Mouse (Mus musculus) cerebellum, postnatal 14 days (tissue): ENCODE measurements at regions not wholly inside any gene's neighbourhood (a gene's known extent, or its start where the extent isn't known, plus 50 kb on each side); places are given as distances from the start of the nearest gene placed in this dataset.

ENCODE experiments used
- DNase-seq, 2 experiments: peaks; one replicate each; pipeline ENCODE4 v3.0.0; 2021; ENCODE audit warnings: mixed read lengths in 2 of 2

GRCm38 (mm10) chr8:115425360-115425759, 282.2 kb downstream of the Maf start:
- DNase-seq, result no peak

- DNase-seq, result no peak
Observed at GRCm38 (mm10) chr8:115423682-115424081, 283.9 kb downstream of the Maf start.

GRCm38 (mm10) chr8:115423056-115423455, 284.5 kb downstream of the Maf start:
- DNase-seq, result no peak

GRCm38 (mm10) chr8:115420536-115420935, 287.1 kb downstream of the Maf start:
- DNase-seq, result no peak

GRCm38 (mm10) chr8:115420131-115420530, 287.5 kb downstream of the Maf start:
- no peak for DNase-seq

GRCm38 (mm10) chr8:115418056-115418455, 289.5 kb downstream of the Maf start:
- DNase-seq, result no peak

GRCm38 (mm10) chr8:115414061-115414473, 293.5 kb downstream of the Maf start:
- no peak for DNase-seq

GRCm38 (mm10) chr8:115411756-115412155, 295.8 kb downstream of the Maf start:
- DNase-seq, result peak in 1 of 2 experiments; percentile 21

- no peak for DNase-seq
Observed at GRCm38 (mm10) chr8:115411061-115411460, 296.5 kb downstream of the Maf start.

GRCm38 (mm10) chr8:115410191-115410590, 297.4 kb downstream of the Maf start:
- no peak for DNase-seq

GRCm38 (mm10) chr8:115407535-115407934, 300.1 kb downstream of the Maf start:
- no peak for DNase-seq

GRCm38 (mm10) chr8:115403601-115404000, 304.0 kb downstream of the Maf start:
- no peak for DNase-seq

- peak; percentile 50 to 54 for DNase-seq
Observed at GRCm38 (mm10) chr8:115402471-115403197, 305.0 kb downstream of the Maf start.
